Mouse (Mus musculus): ENCODE results near the gene Nek11.
A peak's percentile ranks its signal among the peaks of the same experiment; 100 is the strongest.

Nek11 gene

DNA sequence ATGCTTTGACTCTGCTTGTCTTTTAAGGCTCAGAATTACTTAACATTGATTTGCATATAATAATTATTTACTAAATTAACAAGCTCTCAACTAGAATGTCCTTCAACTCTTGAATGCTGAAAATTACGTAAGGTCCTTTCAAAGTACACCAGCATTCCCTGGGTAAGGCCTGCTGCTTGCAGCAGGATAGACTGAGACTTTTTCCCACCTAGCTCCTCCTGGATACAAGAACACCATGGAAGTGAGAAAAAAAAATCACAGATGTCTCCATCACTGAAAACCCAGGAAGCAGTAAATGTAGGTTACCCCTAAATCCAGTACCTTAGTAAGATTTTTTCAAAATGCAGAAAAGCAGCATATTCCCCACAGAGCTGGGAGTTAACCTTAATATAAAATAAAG lies 82.6 kb downstream of the Nek11 start:
- no peak for DNase-seq (ENCODE audit: low spot score in 2 of 2)

DNA sequence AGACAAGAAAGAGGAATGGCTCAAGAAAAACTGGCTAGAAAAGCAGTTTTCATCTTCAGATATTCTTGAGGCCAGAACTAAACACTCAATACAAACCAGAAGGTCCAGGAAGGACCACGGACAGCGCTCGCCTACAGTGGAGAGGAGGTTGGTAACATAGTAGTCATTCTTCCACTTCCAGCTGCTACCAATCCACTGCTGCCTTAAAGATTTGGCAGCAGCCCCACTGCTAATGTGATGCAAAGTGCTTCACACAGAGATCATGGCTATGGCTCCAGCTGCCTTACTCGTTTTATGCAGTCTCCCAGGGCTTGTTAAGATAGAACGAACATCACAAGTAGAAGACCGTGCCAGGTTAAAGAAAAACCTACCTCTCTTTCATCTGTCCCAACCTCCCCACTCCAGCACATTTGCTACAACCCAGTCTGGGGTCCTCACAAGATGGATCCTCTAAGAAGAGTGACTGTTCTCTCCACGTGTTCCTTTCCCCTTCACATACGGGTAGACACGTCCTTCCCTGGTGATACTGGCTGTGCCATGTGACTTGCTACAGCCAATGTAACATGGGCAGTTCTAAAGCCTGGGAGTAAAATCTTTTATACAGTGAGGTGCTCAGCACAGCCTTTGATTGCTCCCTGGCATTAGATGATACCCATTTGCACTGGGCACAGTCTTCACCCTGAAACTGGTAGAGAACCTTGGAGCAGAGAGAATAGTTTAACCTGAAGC lies 85.6 kb downstream of the Nek11 start:
- peak; percentile 26 to 53 for DNase-seq (ENCODE audit: low spot score in 2 of 2)

- DNase-seq (ENCODE audit: low spot score in 2 of 2) = no peak
Measured at GRCm38 (mm10) chr9:105306042-105306441, 89.3 kb downstream of the Nek11 start.

DNA sequence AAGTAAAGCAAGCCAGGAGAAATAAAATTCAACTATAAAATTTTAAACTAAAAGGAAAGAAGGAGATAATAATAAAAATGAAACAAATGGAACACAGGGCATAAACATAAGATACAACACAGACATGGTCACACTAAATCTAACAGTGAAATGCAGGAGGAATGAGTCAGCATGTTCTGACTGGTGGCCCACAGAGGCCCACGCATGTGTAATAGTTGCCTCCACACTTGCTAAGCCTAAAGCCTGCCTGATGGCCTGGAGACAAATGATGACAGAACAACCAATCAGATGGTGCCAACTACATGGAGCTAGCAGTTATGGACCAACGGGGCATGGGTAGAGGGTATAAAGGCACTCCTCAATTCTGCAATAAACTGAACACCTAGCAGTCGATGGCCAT lies 93.1 kb downstream of the Nek11 start:
- DNase-seq (ENCODE audit: low spot score in 2 of 2) = no peak

DNA sequence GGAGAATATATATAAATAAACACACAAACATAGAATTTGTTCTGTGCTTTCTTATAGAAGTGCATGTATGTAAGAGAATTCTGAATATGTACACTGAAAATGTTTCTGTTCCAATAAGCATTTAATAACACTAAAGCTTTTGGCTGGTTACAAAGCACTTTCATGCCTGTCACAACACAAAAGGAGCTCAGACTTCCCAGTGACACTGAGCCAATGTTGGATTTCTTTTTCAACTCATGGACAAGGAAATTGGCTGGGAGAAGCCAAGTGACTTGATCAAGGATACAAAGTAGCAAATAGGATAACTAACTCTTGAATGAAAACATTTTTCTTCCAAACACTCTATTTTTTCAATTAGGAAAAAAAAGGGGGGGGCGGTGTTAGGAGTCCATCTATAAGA lies 93.9 kb downstream of the Nek11 start:
- DNase-seq (ENCODE audit: low spot score in 2 of 2) = no peak

DNA sequence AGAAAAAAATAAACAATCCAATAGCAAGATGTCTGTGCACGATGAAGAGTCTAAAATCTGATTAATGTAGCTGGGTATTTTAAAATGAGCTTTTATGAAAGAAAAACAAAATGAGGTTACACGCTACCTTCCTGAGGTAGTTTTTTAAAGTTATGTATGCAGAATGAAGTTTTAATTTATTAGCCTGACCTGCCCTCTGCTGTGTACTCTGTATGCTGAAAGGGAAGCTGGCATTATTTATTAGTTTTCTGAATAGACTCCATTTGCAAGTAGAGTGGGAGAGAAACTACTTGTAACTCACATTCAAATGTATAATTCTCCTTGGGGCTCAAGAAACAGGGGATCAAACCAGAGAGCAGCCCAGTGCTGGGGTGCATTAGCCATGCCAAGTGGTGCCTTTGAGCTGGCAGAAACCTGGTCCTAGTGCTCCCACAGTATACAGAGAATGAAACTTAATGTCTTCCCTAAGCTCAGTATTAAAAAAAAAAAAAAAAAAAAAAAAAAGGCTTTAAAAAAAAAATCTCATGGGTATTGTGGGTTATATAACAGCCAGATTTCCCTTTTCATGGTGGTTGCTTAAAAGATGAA lies 94.5 kb downstream of the Nek11 start:
- DNase-seq (ENCODE audit: low spot score in 2 of 2) = no peak

- no peak for DNase-seq (ENCODE audit: low spot score in 2 of 2)
Measured at GRCm38 (mm10) chr9:105284670-105285069, 110.7 kb downstream of the Nek11 start.

- no peak for DNase-seq (ENCODE audit: low spot score in 2 of 2)
Measured at GRCm38 (mm10) chr9:105282725-105283124, 112.6 kb downstream of the Nek11 start.

DNA sequence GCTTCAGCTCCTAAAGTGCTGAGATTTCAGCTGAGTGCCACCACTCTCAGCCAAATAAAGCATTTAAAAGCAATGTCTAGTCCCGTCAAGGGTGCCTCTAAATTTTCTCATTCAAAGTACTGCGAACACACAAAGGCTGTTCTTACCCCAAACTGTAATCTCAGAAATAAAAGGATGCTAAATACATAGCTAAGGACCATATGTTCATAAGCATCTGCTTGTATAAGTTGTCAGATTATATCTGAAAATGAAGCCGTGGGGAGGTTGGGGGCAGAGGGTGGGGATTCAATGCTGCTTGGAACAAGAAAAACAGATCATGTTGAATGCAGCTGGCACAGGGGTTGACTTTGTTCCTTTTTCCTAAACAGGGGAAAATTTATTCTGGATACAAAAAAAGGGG lies 120.4 kb downstream of the Nek11 start:
- DNase-seq (ENCODE audit: low spot score in 2 of 2) = peak in 1 of 2 experiments; percentile 16

- DNase-seq (ENCODE audit: low spot score in 2 of 2) = no peak
Measured at GRCm38 (mm10) chr9:105274286-105274685, 121.0 kb downstream of the Nek11 start.

DNA sequence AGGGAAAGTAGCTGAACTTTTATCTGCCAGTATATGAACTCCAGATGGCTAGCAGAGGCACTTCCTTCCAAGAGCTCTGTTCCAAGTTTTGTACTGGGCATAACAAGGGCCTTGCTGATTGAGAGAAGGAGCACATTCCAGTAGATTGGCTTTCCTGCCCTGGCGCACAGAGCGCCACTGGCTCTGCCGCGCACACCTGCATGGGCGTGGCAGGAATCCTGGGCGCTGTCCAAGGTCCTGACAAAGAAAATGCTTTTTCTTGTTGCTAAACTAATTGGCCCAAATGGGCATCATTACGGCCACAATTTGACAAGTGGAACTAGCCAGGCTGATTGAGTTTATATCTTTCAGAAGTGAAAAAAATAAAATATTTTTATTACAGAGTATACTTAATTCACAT lies 123.1 kb downstream of the Nek11 start:
- no peak for DNase-seq (ENCODE audit: low spot score in 2 of 2)

- no peak for DNase-seq (ENCODE audit: low spot score in 2 of 2)
Measured at GRCm38 (mm10) chr9:105263140-105263539, 132.2 kb downstream of the Nek11 start.

- no peak for DNase-seq (ENCODE audit: low spot score in 2 of 2)
Measured at GRCm38 (mm10) chr9:105257668-105258067, 137.7 kb downstream of the Nek11 start.

DNA sequence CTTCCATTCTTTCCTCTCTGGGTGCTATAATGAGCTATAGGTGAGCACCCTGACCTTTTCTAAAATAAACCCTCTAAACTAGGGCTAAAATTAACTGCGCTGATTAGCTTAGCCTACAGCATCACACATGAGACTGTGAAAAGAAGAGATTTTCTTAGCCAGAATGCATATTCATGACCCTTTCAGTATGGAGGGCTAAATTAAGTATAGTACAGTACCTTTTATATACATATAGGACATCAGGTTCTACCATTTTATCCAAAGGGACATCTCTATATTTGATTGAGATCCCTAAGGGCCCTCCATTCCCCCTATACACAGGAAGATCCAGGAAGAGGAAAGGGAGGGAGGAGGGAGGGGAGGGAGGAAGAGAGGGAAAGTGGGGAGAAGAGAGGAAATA lies 141.2 kb downstream of the Nek11 start:
- no peak for DNase-seq (ENCODE audit: low spot score in 2 of 2)

GRCm38 (mm10) chr9:105252349-105253041 lies 142.8 kb downstream of the Nek11 start:
- no peak for DNase-seq (ENCODE audit: low spot score in 2 of 2)

- DNase-seq (ENCODE audit: low spot score in 2 of 2) = no peak
Measured at GRCm38 (mm10) chr9:105251256-105251655, 144.1 kb downstream of the Nek11 start.

DNA sequence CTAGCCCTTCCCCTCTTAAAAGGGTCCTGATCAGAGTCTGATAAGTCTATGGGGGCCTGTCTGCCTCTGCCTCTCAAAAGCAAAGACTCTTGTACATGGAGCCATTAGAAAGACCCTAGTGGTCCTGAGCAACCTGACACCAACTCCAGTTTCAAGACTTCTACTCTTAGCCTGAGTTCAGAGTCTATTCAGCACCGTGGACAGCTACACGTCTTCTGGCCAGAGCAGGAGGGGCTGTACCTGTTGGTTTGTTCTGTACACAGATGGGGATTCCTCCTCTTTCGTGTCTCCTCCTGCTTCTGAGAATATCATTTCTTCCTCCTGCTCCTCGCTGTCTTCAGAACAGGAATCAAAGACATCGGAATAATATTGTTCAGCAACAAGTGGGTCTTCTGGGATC lies 151.3 kb downstream of the Nek11 start:
- no peak for DNase-seq (ENCODE audit: low spot score in 2 of 2)

DNA sequence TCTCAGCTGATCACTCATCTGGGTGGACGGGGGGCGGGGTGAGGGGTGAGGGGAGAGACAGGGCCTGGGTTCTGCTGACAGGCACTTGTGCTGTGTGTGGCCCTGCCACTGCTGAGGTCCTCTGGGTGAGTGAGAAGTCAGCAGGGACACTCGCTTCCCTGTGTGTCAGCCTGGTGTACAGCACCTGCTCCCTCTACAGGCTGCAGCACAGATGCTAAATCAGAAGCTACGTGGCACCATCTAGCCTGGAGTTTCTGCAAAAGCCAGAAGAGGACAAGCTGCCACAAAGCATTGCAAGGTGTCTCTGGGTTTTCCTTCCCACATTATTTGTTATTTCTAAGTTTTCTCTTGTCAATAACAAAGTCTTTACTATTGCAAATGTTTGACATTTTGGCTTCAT lies 180.9 kb downstream of the Nek11 start:
- peak in 1 of 2 experiments; percentile 8 for DNase-seq (ENCODE audit: low spot score in 2 of 2)

DNA sequence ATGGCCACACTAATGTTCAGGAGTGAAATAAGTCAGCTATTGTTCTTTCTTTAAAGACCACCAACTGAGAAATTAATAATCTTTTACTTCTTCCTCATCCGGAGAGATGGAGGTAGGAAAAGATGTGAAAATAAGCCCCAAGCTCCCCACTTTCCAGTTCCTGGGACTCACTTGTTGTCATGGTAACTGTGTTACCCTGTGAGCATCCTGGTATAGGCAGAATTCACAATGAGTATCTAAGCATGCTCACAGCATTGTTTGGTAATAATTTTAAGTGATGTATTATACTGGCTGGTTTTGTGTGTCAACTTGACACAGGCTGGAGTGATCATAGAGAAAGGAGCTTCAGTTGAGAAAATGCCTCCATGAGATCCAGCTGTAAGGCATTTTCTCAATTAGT lies 195.0 kb downstream of the Nek11 start:
- DNase-seq (ENCODE audit: low spot score in 2 of 2) = no peak

DNA sequence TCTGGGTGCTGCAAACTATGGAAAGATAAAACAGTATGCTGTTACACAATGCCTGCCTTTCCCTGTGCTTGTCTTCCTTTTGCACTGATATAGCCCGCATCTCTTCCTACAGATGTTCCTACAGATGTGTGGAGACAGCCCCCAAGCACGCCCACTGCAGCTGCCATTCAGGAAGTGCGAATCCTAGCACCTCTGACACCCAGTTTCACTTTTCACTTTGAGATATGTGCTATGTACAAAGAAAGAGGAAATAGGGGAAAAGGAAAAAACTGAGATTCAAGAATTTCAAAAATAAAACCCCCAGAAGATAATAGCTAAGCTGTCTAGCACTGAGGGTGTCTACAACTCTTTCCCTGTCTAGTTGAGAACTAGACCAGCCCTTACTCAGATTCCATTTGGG lies 208.6 kb downstream of the Nek11 start:
- DNase-seq (ENCODE audit: low spot score in 2 of 2) = no peak

GRCm38 (mm10) chr9:105182392-105182791 lies 212.9 kb downstream of the Nek11 start:
- DNase-seq (ENCODE audit: low spot score in 2 of 2) = no peak

DNA sequence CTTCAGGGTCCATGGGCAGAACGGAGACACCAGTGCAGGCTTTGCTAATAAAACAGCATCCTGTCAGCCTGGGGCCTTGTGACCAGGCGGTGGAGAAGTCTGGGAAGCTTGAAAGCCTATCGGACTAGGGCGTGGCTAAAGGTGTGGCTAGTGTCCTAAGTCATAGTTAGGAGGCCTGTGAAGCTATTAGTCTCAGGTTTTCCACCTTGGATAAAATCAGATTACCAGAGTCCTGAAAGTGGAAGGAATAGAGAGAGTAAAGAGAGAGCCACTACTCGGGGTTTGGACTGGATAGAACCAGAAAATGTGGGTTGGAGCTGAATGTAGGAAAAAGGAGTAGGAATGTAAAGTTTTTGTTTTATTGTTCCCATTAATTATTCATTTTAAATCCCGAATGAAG lies 250.3 kb downstream of the Nek11 start, which contains the start of gene 1700080E11Rik:
TSS of gene 1700080E11Rik (minus strand) at position 101 of the 400 bp plus-strand sequence.
- no peak for DNase-seq (ENCODE audit: low spot score in 2 of 2)

DNA sequence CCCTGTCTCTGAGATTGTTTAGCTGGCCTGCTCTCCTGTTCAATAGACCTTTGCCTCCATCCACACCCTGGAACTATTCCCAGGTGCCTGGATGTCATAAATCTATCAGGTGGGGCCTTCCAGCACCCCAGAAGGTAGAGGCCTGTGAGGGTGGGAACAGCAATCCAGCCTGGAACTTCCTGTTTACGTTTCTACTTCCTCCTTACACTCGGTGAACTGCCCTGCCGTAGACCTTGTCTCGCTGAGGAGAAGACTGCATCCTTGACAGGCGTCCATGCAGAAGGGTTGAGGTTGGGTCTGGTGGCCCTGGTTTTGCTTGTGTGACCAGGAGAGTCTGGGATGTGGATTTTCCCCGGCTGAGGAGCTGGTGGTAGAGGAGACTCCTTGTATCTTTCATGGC lies 256.1 kb downstream of the Nek11 start:
- DNase-seq (ENCODE audit: low spot score in 2 of 2) = no peak

Measured in frontal cortex, postnatal 14 days (tissue).